Mouse (Mus musculus): ENCODE results near the gene Frrs1l.

The Frrs1l gene

DNA sequence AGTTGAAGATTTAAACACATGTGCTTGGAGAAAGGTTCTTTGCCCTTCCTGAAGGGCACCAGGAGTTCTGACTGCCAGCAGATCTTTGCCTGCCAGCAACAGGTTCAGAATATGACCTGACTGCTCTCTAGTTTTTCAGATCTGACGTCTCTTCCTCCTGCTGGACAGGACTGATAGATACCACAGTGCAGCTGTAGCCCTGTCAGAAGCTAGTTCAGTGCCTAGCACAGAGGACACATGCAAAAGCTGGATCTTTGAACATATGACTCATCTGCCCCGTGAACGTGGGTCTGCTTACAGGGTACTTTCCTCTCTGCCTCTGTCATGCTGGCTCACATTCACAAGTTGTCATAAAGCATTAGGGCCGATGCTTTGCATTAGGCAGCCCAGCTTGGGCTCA, 45.9 kb downstream of the Frrs1l start:
- TF ChIP-seq GATA4 (IDR thresholded peaks at IDR 0.05; ENCODE audit: insufficient replicate concordance, low read length), result no peak

DNA sequence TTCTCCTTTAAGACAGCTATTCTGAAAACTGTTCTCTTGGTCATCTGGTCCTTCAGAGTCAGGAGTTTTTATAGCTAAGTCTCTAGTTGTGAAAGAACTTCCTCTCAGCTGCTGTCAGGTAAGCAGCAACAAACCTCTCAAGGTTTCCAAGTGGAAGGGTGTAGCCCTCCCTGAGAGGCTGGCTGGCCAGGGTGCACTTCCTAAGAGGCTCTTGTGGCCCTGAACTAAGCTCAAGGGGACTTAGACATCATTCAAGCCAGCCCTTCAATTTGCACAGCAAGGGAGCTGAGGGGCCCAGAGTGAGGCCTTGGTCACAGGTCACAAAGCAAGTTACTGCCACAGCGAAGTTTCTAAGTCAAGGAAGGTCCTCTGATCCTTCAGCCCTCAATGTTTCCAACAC, 46.9 kb downstream of the Frrs1l start:
- no peak for TF ChIP-seq GATA4 (IDR thresholded peaks at IDR 0.05; ENCODE audit: insufficient replicate concordance, low read length)

DNA sequence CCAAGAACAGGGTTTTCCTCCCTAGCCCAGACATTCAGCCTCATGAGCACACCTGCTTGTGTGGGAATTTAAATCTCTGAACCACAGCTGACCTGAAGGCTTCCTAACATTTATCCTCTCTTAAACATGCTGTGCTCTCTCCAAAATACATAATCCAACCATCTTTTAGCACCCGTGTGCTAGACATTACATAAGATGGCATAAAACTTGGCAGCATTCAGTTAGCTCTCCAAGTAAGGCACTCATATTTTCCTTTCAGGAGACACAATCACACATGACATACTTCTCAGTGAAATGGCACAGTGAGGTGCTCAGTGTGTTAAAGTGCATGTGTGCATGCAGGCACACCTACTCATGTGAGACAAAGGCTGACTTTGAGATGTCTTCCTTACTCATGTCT, 47.6 kb downstream of the Frrs1l start:
- TF ChIP-seq GATA4 (IDR thresholded peaks at IDR 0.05; ENCODE audit: insufficient replicate concordance, low read length), result no peak

DNA sequence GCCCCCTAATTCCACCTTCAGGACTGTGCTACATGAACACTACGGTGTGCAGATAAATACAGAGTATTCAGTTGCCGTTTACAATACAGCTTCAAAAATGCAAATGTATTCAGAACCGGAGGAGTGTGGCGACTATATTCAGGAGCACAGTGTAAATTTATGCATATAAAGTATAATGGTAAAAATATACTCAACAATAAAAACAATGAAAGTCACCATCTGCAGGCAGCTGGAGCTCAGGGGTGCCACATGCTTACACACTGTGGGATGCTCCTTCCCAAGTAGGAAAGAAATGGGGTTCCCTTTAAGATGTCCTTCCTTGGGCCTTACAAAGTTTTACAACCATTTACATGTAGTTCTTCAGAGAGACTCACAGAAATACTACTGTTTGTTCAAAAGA, 48.7 kb downstream of the Frrs1l start:
- no peak for TF ChIP-seq GATA4 (IDR thresholded peaks at IDR 0.05; ENCODE audit: insufficient replicate concordance, low read length)

DNA sequence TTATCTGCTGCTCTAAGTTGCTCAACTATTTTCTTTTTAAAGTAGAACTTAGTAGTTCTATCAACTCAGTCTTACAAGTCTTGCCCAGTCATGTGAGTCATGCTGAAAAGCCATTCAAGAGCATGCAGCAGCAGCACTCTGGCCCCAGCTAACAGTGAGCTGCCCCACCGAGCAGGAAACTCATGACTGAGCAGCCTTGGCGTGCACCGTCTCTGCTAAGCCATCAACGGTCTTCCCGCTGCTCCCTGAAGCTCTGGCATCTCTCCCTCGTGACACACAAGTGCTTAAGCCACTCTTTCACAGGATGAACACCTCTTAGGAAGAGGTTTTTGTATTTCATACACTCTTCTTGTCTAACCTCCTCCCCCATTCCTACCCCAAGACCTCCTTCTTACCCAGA, 53.1 kb downstream of the Frrs1l start:
- no peak for TF ChIP-seq GATA4 (IDR thresholded peaks at IDR 0.05; ENCODE audit: insufficient replicate concordance, low read length)

DNA sequence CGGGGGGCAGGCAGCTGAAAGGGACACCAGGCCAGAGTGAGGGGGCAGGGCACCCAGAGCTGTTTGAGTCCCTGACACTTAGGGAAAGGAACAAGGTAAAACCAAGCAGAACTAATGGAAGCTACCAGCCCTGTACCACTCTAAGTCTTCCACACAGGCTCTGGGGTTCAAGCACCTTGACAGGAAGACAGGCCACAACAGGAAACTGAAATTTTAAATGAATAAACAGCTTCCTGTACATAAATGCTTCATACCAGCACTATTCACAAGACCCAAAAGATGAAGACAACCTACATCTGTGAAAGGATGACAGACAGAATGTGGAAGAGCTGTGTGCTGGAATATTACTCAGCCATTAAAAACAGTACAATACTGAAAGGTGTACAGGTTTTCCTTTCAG, 54.9 kb downstream of the Frrs1l start:
- TF ChIP-seq GATA4 (IDR thresholded peaks at IDR 0.05; ENCODE audit: insufficient replicate concordance, low read length), result no peak

DNA sequence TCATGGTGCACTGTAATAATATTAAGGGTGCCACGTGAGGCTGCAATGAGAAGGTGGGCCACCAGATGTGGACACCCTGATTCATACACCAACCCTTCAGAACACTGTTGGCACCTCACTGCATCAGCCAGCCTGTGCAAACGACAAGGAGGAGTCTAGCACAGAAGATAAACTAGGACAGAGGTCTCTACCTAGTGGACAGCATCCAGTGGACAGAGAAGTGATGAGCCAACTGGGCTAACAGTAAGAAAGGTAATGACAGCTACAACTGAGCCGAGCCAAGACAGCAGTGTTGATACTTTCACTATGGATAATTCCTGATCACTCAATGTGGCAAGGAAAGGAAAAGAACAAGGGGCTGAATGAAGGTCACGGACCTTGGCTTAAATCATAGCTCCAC, 57.0 kb downstream of the Frrs1l start:
- TF ChIP-seq GATA4 (IDR thresholded peaks at IDR 0.05; ENCODE audit: insufficient replicate concordance, low read length), result no peak

DNA sequence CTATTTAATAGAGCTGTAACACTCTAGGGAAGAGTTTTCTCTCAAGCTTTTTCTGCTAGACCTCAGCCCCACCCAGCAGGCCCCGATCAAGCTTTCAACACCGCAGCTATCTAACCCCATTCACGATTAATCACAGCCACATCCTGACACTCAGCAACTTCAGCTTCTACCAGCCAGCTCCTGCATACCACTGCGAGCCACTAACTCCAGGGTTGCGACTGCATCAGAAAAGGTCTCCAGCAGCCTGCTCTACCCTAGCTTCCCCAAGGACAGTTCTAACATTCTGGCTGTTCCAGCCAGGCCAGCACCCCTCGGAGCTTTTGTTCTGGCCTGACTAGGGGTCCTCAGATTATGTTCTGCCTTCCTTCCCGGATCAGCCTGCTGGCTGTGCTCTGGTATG, 58.1 kb downstream of the Frrs1l start:
- no peak for TF ChIP-seq GATA4 (IDR thresholded peaks at IDR 0.05; ENCODE audit: insufficient replicate concordance, low read length)

DNA sequence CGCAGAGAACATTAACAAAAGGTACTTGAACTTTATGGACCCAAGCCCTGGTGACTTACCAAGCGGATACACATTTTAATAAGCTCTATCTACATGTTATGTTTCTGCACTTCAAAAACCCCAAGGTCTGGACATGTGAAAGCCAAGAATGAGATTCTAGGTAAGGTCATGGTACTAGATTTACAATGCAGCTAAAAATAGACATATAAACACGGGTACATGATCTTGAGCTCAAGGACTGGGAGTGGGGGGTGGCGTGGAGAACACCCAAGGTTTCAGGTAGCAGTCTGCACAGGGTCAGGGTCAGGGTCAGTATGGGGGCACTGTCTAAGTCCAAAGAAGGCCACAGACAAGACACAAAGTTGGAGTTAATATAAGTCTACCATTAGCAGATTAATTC, 59.9 kb downstream of the Frrs1l start:
- TF ChIP-seq GATA4 (IDR thresholded peaks at IDR 0.05; ENCODE audit: insufficient replicate concordance, low read length), result no peak

DNA sequence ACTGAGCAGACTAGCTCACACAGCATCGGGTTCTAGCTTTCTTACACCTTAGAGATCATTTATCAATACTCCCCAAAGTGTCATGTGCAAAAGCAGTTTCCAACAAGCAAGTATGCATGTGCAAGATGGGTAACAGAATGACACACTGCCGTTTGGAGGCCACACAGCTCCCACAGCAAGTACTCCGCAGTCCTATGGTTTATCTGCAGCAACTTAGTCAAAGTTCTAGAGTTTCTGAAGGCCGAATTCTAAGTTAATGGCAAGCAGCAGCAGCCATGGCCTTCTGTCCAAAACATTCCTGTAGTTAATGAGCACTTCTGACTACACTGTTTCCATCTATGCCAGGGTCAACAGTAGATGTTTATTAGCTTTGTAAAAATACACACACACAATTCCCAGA, 63.2 kb downstream of the Frrs1l start:
- TF ChIP-seq GATA4 (IDR thresholded peaks at IDR 0.05; ENCODE audit: insufficient replicate concordance, low read length), result no peak

DNA sequence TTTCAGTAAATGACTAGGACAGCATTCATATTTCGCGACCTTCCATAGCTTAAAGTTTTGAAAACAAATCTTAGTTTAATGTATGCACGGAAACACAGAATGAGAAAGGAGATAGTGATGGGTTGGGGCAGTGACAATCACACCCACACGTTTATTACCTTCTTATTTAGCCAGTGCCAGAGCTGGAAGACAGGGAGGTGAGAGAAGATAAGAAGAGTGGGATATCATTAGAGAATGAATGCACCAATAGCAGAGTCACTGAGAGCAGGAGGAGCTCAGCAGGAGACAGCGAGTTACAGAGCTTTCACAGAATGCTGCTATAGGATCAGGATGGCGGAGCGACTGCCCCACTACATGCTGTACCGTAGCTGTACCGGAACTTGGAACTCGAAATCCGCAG, 68.0 kb downstream of the Frrs1l start:
- TF ChIP-seq GATA4 (IDR thresholded peaks at IDR 0.05; ENCODE audit: insufficient replicate concordance, low read length), result no peak

DNA sequence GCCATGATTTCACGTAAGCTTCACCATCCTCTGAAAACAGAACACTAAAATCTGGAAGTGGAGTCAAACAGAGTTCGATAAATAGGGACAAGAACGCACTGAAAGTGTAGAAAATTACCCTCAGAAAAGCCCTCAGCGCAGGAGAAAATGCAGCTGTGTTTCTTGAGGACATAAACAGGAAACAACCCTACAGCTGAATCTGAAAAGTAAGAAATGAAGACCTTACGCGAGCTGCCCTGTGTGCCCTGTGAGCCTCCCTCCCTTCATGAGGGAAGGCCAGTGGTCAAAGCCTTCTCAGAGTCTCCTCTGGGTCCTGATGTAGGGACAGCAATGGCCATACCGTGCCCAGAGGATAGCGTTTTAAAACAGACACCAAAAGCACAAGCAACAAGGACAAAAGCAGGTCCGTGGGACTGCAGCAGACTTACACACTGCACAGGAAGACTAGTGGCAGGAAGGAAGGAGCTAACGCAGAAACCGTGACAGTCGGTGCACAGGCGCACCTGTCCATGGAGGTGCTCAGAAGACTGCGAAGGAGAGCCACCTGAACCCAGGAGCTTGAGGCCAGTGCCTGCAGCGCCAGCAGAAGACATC, 74.4 kb downstream of the Frrs1l start:
- no peak for TF ChIP-seq GATA4 (IDR thresholded peaks at IDR 0.05; ENCODE audit: insufficient replicate concordance, low read length)

DNA sequence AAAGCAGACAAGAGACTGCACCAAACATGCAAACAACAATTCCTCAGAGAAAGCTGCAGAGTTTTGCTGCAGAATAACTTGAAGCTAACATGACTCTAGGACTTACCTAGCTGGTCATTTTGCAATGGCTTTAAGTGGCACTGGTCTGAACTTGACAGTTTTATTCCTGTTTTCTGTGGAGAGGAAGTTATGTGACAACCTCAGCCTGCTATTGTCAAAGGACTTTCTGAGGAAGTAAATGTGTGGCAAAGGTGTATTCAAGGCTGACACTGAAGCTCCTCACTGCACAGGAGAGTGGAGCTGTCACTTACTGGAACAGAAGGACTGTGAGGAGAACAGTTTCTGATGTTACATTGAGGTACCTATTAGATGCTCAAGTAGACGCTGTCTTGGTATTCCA, 75.4 kb downstream of the Frrs1l start:
- TF ChIP-seq GATA4 (IDR thresholded peaks at IDR 0.05; ENCODE audit: insufficient replicate concordance, low read length), result no peak

DNA sequence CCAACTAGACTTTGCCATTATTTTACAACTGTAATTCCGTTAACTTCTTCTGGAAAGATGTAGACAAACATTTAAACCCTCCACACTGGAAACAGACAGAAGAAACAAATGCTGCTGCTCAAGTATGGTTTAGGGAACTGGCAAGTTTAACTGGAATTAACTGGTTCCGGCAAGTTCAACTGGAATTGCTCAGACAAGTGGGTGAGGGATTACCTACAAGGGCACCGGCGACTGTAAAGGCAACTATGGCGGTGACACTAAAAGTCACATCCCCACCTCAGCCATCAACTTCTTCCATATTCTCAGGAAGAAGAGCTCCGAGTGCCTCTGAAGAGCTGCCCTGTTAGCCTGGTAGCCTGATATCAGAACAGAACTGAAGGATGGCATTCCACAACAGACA, 75.9 kb downstream of the Frrs1l start:
- TF ChIP-seq GATA4 (IDR thresholded peaks at IDR 0.05; ENCODE audit: insufficient replicate concordance, low read length), result no peak

DNA sequence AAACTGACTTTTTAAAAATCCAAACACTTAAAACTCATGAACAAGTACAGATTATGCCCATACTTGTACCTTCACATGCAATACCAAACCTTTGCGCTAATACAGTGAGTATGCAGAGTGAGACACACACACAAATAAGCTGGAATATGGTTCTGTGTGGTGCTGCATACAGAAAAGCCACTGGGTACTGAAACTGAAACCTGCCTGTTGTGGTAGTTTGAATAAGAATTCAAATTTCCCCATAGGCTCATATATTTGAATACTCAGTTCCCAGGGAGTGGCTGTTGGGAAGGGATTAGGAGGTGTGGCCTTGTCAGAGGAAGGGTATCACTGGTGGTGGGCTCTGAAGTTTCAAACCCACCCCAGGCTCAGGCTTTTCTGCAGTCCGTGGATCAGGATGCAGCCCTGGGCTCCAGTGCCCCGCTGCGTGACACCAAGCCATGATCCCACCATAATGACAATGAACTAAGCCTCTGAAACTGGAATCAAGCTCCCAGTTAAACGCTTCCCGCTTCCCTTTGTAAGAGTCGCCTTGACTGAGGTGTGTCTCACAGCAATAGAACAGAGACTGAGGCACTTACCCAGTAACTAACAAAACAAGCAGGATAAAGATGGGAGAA, 77.7 kb downstream of the Frrs1l start:
- no peak for TF ChIP-seq GATA4 (IDR thresholded peaks at IDR 0.05; ENCODE audit: insufficient replicate concordance, low read length)

DNA sequence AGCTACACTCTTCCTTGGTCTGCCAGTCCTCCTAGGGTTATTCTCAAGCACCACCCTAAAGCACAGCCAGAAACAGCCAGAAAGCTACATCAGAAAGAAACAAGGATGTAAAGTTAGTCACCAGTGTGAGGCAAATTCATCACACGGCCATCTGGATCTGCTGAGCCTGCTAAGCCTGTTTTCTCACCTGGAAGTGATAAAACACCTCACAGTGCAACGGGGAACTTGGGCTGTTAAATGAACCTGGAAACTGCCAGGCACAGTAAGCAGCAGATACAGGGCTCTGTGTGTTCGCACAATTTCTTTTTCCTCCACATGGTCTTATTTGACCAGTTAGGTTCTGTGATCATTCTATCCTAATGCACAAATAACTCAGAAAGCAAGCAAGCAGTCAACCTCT, 80.6 kb downstream of the Frrs1l start:
- TF ChIP-seq GATA4 (IDR thresholded peaks at IDR 0.05; ENCODE audit: insufficient replicate concordance, low read length), result no peak

DNA sequence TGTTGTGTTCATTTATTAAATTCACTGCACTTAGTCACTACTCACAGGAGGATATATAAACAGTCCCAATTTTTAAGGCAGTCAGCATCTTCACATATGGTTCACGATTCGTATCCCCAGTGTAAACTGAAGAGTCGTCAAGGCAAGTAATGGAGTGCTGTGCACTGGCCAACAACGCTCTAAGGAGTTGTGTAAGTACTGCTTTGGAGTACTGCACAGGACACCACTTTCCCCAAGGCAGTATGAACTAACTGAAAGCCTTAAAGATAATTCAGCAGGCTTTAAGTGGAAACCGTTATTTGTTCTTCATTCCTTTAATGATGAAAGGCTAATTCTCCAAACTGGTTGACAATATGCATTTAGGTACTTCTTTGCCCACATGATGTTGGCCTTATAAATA, 82.5 kb downstream of the Frrs1l start:
- no peak for TF ChIP-seq GATA4 (IDR thresholded peaks at IDR 0.05; ENCODE audit: insufficient replicate concordance, low read length)

Data from liver, adult (tissue).